Mouse (Mus musculus): Measurements from ENCODE around the gene Gm10721. TPM values are rescaled to one million over a fixed set of nuclear protein-coding genes. Genes with fewer than 3 reads are reported as not detected.
"Not testable (repeated sequence)": the region's sequence is repeated elsewhere in the genome, so short reads cannot be mapped to it uniquely, and the experiment has no call there.

Gene Gm10721
- not detected for polyA plus RNA-seq (2012; fragmentation: generic; extraction: Trizol)
- long read RNA-seq, experiment 1, partial matches to known transcripts: 0 of 1 reads
- long read RNA-seq, experiment 1, other reads (novel, unspliced or antisense): 1 of 1 reads
- long read RNA-seq, experiment 2: 0 reads

GRCm38 (mm10) chr9:3012733-3013279, at the start of gene Gm10721:
Gene Gm10721, plus strand, starts transcription at chr9:3013140.
- not testable (repeated sequence) for H3K36me3 ChIP-seq (ENCODE audit: control insufficient read depth, insufficient read depth); H3K4me3 ChIP-seq (ENCODE audit: insufficient read depth, poor library complexity, severe bottlenecking); H3K79me2 ChIP-seq (ENCODE audit: control insufficient read depth, insufficient read depth); H3ac ChIP-seq (ENCODE audit: control insufficient read depth, insufficient read length, low read depth); H3K27me3 ChIP-seq (ENCODE audit: control insufficient read depth, insufficient read depth, insufficient read length); H3K79me3 ChIP-seq (ENCODE audit: low read depth)

- H3K79me3 ChIP-seq (ENCODE audit: low read depth); H3K27me3 ChIP-seq (ENCODE audit: control insufficient read depth, insufficient read depth, insufficient read length); H3ac ChIP-seq (ENCODE audit: control insufficient read depth, insufficient read length, low read depth); H3K4me3 ChIP-seq (ENCODE audit: insufficient read depth, poor library complexity, severe bottlenecking); H3K79me2 ChIP-seq (ENCODE audit: control insufficient read depth, insufficient read depth); H3K36me3 ChIP-seq (ENCODE audit: control insufficient read depth, insufficient read depth): not testable (repeated sequence)
Measured at GRCm38 (mm10) chr9:3000445-3000972, 12.4 kb upstream of the Gm10721 start, which contains the start of gene Gm10722. Gene Gm10722, plus strand, starts transcription at chr9:3000922.

GRCm38 (mm10) chr9:3001006-3001405, 11.9 kb upstream of the Gm10721 start:
- H3K79me3 ChIP-seq (ENCODE audit: low read depth); H3ac ChIP-seq (ENCODE audit: control insufficient read depth, insufficient read length, low read depth); H3K36me3 ChIP-seq (ENCODE audit: control insufficient read depth, insufficient read depth); H3K79me2 ChIP-seq (ENCODE audit: control insufficient read depth, insufficient read depth); H3K27me3 ChIP-seq (ENCODE audit: control insufficient read depth, insufficient read depth, insufficient read length); H3K4me3 ChIP-seq (ENCODE audit: insufficient read depth, poor library complexity, severe bottlenecking): not testable (repeated sequence)

- H3ac ChIP-seq (ENCODE audit: control insufficient read depth, insufficient read length, low read depth): not testable (repeated sequence)
Measured at GRCm38 (mm10) chr9:3001948-3002659, 10.8 kb upstream of the Gm10721 start.

GRCm38 (mm10) chr9:3002794-3003396, 10.0 kb upstream of the Gm10721 start, which contains the start of gene Gm11168:
Gene Gm11168, plus strand, starts transcription at chr9:3003346.
- not testable (repeated sequence) for H3K36me3 ChIP-seq (ENCODE audit: control insufficient read depth, insufficient read depth); H3K79me3 ChIP-seq (ENCODE audit: low read depth); H3K4me3 ChIP-seq (ENCODE audit: insufficient read depth, poor library complexity, severe bottlenecking); H3K79me2 ChIP-seq (ENCODE audit: control insufficient read depth, insufficient read depth); H3K27me3 ChIP-seq (ENCODE audit: control insufficient read depth, insufficient read depth, insufficient read length); H3ac ChIP-seq (ENCODE audit: control insufficient read depth, insufficient read length, low read depth)

More at GRCm38 (mm10) chr9:3001948-3002659, 10.8 kb upstream of the Gm10721 start:
- H3K79me2 ChIP-seq (ENCODE audit: control insufficient read depth, insufficient read depth); H3K36me3 ChIP-seq (ENCODE audit: control insufficient read depth, insufficient read depth); H3K79me3 ChIP-seq (ENCODE audit: low read depth); H3K27me3 ChIP-seq (ENCODE audit: control insufficient read depth, insufficient read depth, insufficient read length); H3K4me3 ChIP-seq (ENCODE audit: insufficient read depth, poor library complexity, severe bottlenecking): not testable (repeated sequence)

GRCm38 (mm10) chr9:3006179-3006578, 6.8 kb upstream of the Gm10721 start:
- H3K4me3 ChIP-seq (ENCODE audit: insufficient read depth, poor library complexity, severe bottlenecking); H3K27me3 ChIP-seq (ENCODE audit: control insufficient read depth, insufficient read depth, insufficient read length); H3K36me3 ChIP-seq (ENCODE audit: control insufficient read depth, insufficient read depth); H3ac ChIP-seq (ENCODE audit: control insufficient read depth, insufficient read length, low read depth); H3K79me2 ChIP-seq (ENCODE audit: control insufficient read depth, insufficient read depth); H3K79me3 ChIP-seq (ENCODE audit: low read depth): not testable (repeated sequence)

GRCm38 (mm10) chr9:3006636-3007035, 6.3 kb upstream of the Gm10721 start:
- H3K79me2 ChIP-seq (ENCODE audit: control insufficient read depth, insufficient read depth); H3K36me3 ChIP-seq (ENCODE audit: control insufficient read depth, insufficient read depth); H3K79me3 ChIP-seq (ENCODE audit: low read depth); H3ac ChIP-seq (ENCODE audit: control insufficient read depth, insufficient read length, low read depth); H3K27me3 ChIP-seq (ENCODE audit: control insufficient read depth, insufficient read depth, insufficient read length); H3K4me3 ChIP-seq (ENCODE audit: insufficient read depth, poor library complexity, severe bottlenecking): not testable (repeated sequence)

GRCm38 (mm10) chr9:3007272-3007671, 5.7 kb upstream of the Gm10721 start:
- H3K79me2 ChIP-seq (ENCODE audit: control insufficient read depth, insufficient read depth); H3K4me3 ChIP-seq (ENCODE audit: insufficient read depth, poor library complexity, severe bottlenecking); H3K79me3 ChIP-seq (ENCODE audit: low read depth); H3K36me3 ChIP-seq (ENCODE audit: control insufficient read depth, insufficient read depth); H3ac ChIP-seq (ENCODE audit: control insufficient read depth, insufficient read length, low read depth); H3K27me3 ChIP-seq (ENCODE audit: control insufficient read depth, insufficient read depth, insufficient read length): not testable (repeated sequence)

- H3K79me3 ChIP-seq (ENCODE audit: low read depth); H3K36me3 ChIP-seq (ENCODE audit: control insufficient read depth, insufficient read depth); H3K4me3 ChIP-seq (ENCODE audit: insufficient read depth, poor library complexity, severe bottlenecking); H3K79me2 ChIP-seq (ENCODE audit: control insufficient read depth, insufficient read depth); H3K27me3 ChIP-seq (ENCODE audit: control insufficient read depth, insufficient read depth, insufficient read length); H3ac ChIP-seq (ENCODE audit: control insufficient read depth, insufficient read length, low read depth): not testable (repeated sequence)
Measured at GRCm38 (mm10) chr9:3009331-3009730, 3.6 kb upstream of the Gm10721 start.

- H3K79me3 ChIP-seq (ENCODE audit: low read depth); H3K4me3 ChIP-seq (ENCODE audit: insufficient read depth, poor library complexity, severe bottlenecking); H3ac ChIP-seq (ENCODE audit: control insufficient read depth, insufficient read length, low read depth); H3K79me2 ChIP-seq (ENCODE audit: control insufficient read depth, insufficient read depth); H3K36me3 ChIP-seq (ENCODE audit: control insufficient read depth, insufficient read depth); H3K27me3 ChIP-seq (ENCODE audit: control insufficient read depth, insufficient read depth, insufficient read length): not testable (repeated sequence)
Measured at GRCm38 (mm10) chr9:3012054-3012621, 802 bp upstream of the Gm10721 start.

GRCm38 (mm10) chr9:3015354-3015753, 2.4 kb downstream of the Gm10721 start, which contains the start of gene Gm10720:
Gene Gm10720, plus strand, starts transcription at chr9:3015654.
- not testable (repeated sequence) for H3ac ChIP-seq (ENCODE audit: control insufficient read depth, insufficient read length, low read depth); H3K79me2 ChIP-seq (ENCODE audit: control insufficient read depth, insufficient read depth); H3K4me3 ChIP-seq (ENCODE audit: insufficient read depth, poor library complexity, severe bottlenecking); H3K27me3 ChIP-seq (ENCODE audit: control insufficient read depth, insufficient read depth, insufficient read length); H3K36me3 ChIP-seq (ENCODE audit: control insufficient read depth, insufficient read depth); H3K79me3 ChIP-seq (ENCODE audit: low read depth)

Measured in C2C12 (cell line).